Mouse (Mus musculus) liver, embryonic 12.5 days (tissue): ENCODE measurements around the gene Foxn3. TPM values are rescaled to one million over a fixed set of nuclear protein-coding genes. Genes with fewer than 3 reads are reported as not detected.

Experiments used
- ATAC-seq: fragments of 200-750 bp; cut with Nextera tagmentation; 2 replicates; pipeline ENCODE4 v1.8.0; 2017; ENCODE audit warnings: moderate number of reproducible peaks, mild to moderate bottlenecking, moderate library complexity
- H3K27ac ChIP-seq: fragments of 300-500 bp; sonication (generic); 2 replicates; pipeline ENCODE4 v1.5.1; 2016; ENCODE audit warnings: mild to moderate bottlenecking
- H3K27me3 ChIP-seq: fragments of 300-500 bp; sonication (generic); replicated peaks from 2 replicates; pipeline ENCODE4 v1.6.1; 2016; ENCODE audit warnings: mild to moderate bottlenecking, moderate library complexity
- H3K36me3 ChIP-seq: fragments of 300-500 bp; sonication (generic); 2 replicates; pipeline ENCODE4 v1.6.1; 2016; ENCODE audit warnings: mild to moderate bottlenecking, moderate library complexity
- H3K4me1 ChIP-seq: fragments of 300-500 bp; sonication (generic); 2 replicates; pipeline ENCODE4 v1.6.1; 2016
- H3K4me2 ChIP-seq: fragments of 300-500 bp; sonication (generic); 2 replicates; pipeline ENCODE4 v1.6.1; 2016; ENCODE audit warnings: mild to moderate bottlenecking, moderate library complexity
- H3K4me3 ChIP-seq: fragments of 300-500 bp; sonication (generic); 2 replicates; pipeline ENCODE4 v1.5.1; 2016; ENCODE audit warnings: mild to moderate bottlenecking, moderate library complexity
- H3K9ac ChIP-seq: fragments of 300-500 bp; sonication (generic); 2 replicates; pipeline ENCODE4 v1.6.1; 2016; ENCODE audit warnings: mild to moderate bottlenecking, moderate library complexity
- H3K9me3 ChIP-seq: fragments of 300-500 bp; sonication (generic); replicated peaks from 2 replicates; pipeline ENCODE4 v1.6.1; 2016; ENCODE audit warnings: mild to moderate bottlenecking, moderate library complexity
- WGBS: fragments of 180-500 bp; shearing (Covaris S2); methylation state at CpG from one replicate; pipeline ENCODE4 v1.1.7; 2016; ENCODE audit not compliant: insufficient replicate concordance; 5-methylcytosine and 5-hydroxymethylcytosine counted together
- polyA plus RNA-seq: library from polyadenylated mRNA; unstranded; fragments of >200 nt; fragmentation: Nextera tagmentation; extraction: Ambion mirVana; gene quantifications from 2 replicates; pipeline ENCODE4 v1.2.1, GENCODE M21; 2016

The Foxn3 gene
- 25.8 and 26.5 TPM in 2 replicates for polyA plus RNA-seq

DNA sequence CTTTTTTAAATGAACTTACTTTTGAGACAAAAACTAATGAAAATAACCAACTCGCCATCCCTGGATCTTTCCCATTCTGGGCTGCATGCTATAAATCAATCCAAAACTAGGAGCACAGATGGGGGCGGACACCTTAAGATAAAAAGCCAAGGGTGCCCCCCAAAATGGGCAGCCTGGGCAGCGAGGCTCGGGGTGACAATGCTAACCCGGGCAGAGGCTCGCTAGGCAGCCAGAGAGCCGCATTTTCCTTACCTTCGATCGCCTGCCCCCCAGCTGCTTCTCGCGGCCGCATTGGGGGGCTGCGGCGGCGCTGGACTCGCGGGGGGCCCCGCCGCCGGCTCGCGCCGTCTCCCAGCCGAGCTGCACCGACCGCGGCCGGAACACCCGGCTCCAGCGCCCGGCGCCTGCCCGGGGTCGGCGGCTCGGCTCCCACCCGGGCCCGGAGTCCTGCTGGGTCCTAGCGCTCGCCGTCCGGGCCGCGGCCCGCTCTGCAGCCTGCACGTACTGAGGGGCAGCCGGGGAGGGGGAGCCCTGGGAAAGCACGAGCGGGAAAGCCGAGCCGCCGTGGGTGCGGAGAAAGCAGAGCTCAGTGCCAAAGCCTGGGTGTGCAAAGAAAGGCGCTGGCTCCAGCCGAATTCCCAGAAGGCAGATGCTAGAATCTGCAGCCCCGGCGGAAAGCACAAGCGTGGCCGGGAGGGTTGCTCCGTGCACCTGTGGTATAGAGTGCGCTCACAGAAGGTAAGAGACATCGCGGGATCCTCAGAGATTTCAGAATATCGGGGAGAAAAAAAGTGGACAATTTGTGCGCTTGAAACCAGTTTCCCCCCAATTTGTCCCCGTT lies at the start of gene Foxn3:
TSS of gene Foxn3 (minus strand) at position 364 of the 841 bp plus-strand sequence.
- H3K36me3 ChIP-seq, result no peaks in the 10 kb centered on the region
- peak within 1 kb of the TSS; percentile 71 for H3K27ac ChIP-seq
- H3K4me3 ChIP-seq, result peak within 1 kb of the TSS; percentile 73
- H3K9ac ChIP-seq, result peak within 1 kb of the TSS; percentile 82
- H3K4me2 ChIP-seq, result peak within 1 kb of the TSS; percentile 82
- WGBS, result under 1% methylated on average over 66 of the region's 66 CpGs
- H3K9me3 ChIP-seq, result no peaks in the 10 kb centered on the region
- ATAC-seq, result peak; percentile 81
- H3K27me3 ChIP-seq, result 0 out of 2 replicates have a peak, but pooled peaks cover 4% of the 10 kb centered on the region
- H3K4me1 ChIP-seq, result peaks cover 46% of the 10 kb centered on the region

DNA sequence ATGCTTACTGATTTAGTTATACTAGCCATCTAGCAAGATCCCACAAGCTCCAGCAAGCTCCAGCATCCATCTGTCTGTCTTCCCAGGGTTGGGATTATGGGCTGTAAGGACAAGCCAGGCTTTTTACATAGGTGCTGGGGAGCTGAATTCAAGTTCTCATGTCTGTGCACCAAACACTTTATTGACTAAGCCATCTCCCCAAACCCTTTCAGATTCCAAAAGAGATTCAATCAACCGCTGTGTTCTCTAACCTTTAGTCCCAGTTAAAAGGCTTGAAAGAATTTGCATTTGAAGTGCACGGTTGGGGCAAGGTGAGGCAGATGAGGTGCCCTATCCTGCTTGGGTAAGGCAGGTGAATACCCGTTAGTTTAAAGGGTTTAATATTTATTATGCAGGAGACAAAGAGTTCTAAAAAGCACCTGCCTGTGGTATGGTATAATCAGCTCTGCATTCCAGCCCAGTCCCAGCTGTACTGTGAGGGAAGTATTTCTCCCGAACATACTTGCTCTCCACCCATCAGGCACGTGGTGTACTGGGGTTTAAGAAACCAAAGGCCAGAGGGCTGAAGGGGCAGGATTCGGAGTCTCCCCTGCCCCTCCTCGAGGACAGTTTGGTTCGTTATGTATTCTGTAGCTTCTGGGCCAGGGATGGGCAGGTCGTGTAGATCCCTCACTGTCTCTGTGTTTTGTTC lies 48.9 kb upstream of the Foxn3 start:
- Histone ChIP-seq H3K4me3 (no peak overlapping the region), H3K27ac (no peak overlapping the region), H3K4me2 (no peak overlapping the region), H3K9ac (no peak overlapping the region), H3K36me3 (no peaks in the 10 kb centered on the region), H3K9me3 (no peaks in the 10 kb centered on the region), H3K4me1 (no peaks in the 10 kb centered on the region), H3K27me3 (no peaks in the 10 kb centered on the region)
- ATAC-seq, result no peak
- WGBS, result 61% methylated on average over 9 of the region's 9 CpGs

DNA sequence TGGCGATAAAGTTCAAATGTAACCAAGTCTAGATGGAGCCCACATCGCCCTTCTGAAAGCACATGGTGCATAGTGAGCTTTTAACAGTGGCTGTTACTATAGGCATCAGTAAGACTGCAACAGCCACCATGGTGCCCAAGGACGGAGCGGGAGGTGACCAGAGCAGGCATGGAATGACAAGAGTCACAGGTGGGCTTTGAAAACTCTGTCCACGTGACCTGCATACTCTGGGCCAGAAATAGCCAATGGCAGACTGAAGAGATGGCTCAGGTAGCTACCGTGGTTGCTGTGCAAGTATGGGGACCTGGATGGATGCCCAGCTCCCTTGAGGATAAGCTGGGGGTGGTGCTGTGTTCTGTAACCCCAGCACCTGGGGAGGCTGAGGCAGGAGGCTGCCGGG lies 47.5 kb upstream of the Foxn3 start:
- Histone ChIP-seq H3K4me2 (no peak overlapping the region), H3K9ac (no peak overlapping the region), H3K4me3 (no peak overlapping the region), H3K4me1 (no peaks in the 10 kb centered on the region), H3K27ac (no peak overlapping the region), H3K36me3 (no peaks in the 10 kb centered on the region), H3K9me3 (no peaks in the 10 kb centered on the region), H3K27me3 (no peaks in the 10 kb centered on the region)
- WGBS, result 75% methylated on average over 7 of the region's 7 CpGs
- ATAC-seq, result no peak

DNA sequence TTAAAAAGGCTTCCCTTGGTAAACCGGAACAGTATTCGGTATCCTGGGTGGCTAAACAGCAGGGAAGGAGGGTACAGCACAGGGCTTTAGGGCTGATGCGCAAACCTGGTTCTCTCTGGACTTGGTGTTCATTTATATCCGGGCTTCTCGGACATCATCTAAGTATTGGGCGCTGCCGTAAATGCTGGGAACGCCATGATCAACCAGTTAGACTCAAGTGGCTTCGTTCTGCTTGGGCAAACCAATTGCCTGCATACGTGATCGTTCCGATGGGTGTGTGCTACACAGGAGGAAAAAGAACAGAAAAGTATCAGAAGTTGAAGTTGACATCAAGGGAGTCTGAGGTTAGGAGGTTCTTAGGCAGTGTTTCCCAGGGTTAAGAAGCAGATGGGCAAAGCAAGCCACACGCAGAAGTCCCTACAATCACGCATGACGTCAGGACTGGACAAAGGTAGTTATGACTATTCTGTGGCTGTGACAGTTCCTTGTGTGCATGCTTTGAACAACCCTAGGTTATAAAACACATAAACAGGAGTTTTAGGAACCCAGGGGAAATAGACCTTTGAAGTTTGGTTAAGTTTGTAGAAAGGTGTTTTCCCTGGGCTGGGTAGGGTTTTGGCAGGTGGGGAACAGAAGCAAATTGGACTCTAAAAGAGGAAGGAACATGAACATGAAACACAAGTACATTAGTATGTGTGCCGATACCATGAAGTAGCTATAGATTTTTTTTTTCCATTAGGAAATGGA lies 46.9 kb upstream of the Foxn3 start:
- H3K4me1 ChIP-seq, result no peaks in the 10 kb centered on the region
- 82% methylated on average over 16 of the region's 16 CpGs for WGBS
- no peaks in the 10 kb centered on the region for H3K36me3 ChIP-seq
- no peak overlapping the region for H3K9ac ChIP-seq
- no peaks in the 10 kb centered on the region for H3K9me3 ChIP-seq
- no peak overlapping the region for H3K27ac ChIP-seq
- H3K4me3 ChIP-seq, result no peak overlapping the region
- H3K4me2 ChIP-seq, result no peak overlapping the region
- no peaks in the 10 kb centered on the region for H3K27me3 ChIP-seq
- ATAC-seq, result no peak

DNA sequence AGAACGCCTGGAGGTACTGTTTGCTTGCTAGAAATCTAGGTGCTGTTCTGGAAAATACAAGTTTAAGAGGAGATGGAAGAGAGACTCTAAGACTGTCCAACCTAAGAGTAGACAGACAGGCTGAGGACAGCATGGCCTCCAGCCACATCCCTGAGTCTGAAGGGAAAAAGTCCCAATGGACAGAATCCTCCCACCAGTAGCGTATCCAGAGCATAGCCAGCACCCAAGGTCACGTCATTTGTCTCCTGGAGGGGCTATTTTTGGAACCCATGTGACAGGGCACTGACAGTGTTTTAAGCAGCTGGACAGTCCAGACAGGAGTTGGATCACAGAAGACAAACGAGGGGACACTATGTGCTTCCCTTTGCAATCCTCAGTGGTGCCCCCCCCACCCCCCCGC lies 46.3 kb upstream of the Foxn3 start:
- H3K4me3 ChIP-seq, result no peak overlapping the region
- 61% methylated on average over 5 of the region's 5 CpGs for WGBS
- ATAC-seq, result no peak
- no peak overlapping the region for H3K4me2 ChIP-seq
- no peaks in the 10 kb centered on the region for H3K4me1 ChIP-seq
- no peak overlapping the region for H3K9ac ChIP-seq
- no peaks in the 10 kb centered on the region for H3K27me3 ChIP-seq
- no peaks in the 10 kb centered on the region for H3K36me3 ChIP-seq
- H3K9me3 ChIP-seq, result no peaks in the 10 kb centered on the region
- H3K27ac ChIP-seq, result no peak overlapping the region

DNA sequence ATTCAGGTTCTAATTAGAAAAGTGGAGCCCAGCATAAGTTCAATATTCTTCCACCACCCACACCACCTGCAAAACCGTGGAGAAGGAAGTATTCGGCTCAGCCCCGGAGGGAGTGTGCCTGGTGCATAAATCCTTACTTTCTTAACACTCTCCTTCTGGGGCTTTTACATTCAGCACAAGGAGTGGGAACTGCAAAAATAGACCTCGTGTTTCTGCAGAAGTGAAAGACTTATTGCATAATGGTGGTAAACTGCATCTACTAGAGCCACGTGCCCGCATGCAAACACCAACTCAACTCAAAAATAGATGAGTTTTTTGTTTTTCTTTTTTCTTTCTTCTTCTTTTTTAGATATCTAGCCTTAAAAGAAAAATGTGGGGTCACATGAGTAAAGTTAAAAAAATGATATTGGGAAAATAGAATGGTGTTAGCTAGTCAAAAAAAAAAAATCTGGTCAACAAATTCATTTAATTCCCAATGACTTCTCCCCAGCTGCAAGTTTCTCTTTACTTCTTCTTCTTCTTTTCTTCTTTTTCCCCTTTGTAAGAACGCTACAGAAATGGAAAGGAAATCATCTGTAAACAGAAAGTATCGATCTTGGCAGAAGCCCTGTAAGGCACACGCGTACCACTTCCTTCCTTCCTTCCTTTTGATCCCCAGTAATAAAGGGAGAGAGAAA lies 45.0 kb upstream of the Foxn3 start:
- no peaks in the 10 kb centered on the region for H3K9me3 ChIP-seq
- no peaks in the 10 kb centered on the region for H3K27me3 ChIP-seq
- no peak for ATAC-seq
- H3K4me3 ChIP-seq, result no peak overlapping the region
- 37% methylated on average over 10 of the region's 10 CpGs for WGBS
- no peak overlapping the region for H3K27ac ChIP-seq
- no peaks in the 10 kb centered on the region for H3K36me3 ChIP-seq
- no peaks in the 10 kb centered on the region for H3K4me1 ChIP-seq
- no peak overlapping the region for H3K4me2 ChIP-seq
- H3K9ac ChIP-seq, result no peak overlapping the region

DNA sequence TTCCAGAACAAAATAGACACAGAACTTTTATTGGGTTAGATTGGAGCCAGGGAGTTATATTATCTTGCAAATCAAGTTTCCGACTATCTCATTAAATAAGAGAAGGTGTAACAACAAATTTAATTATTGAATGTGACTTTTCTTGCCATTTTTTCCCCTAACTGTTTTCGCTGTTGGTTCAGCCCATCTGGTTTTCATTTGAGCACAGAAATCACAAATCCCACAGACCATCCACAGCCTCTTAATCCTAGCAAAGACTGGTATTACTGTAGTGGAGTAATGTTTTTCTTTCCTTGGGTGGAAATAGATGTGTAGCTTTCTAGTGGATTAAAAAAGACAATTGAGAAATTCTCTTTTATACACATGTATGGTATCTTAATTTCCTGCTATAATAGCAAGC lies 40.0 kb upstream of the Foxn3 start:
- Histone ChIP-seq H3K27me3 (no peaks in the 10 kb centered on the region), H3K9ac (no peak overlapping the region), H3K36me3 (no peaks in the 10 kb centered on the region), H3K9me3 (no peaks in the 10 kb centered on the region), H3K4me3 (no peak overlapping the region), H3K4me2 (no peak overlapping the region), H3K27ac (no peak overlapping the region), H3K4me1 (no peaks in the 10 kb centered on the region)
- no peak for ATAC-seq
- 77% methylated on average over 2 of the region's 2 CpGs for WGBS

DNA sequence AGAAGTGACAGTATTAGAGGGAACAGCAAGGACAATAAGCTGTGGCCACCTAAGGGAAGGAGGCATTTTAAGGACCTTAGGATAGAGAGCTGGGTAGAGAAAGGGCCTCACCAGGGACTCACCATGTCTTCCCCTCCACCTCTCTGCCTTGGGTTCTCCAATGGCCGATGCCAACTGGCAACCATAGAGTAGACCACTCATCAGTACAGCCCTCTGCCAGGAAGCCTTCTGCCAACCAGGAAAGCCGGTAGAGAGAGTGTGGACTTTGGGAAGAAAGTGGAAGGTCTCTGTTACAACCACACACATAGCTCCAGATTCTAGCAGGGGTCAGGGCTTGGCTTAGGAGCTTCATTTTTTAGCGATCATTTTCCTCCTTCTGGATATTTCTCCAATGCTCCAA lies 38.5 kb upstream of the Foxn3 start:
- Histone ChIP-seq H3K4me3 (no peak overlapping the region), H3K9ac (no peak overlapping the region), H3K9me3 (no peaks in the 10 kb centered on the region), H3K4me2 (no peak overlapping the region), H3K36me3 (no peaks in the 10 kb centered on the region), H3K27me3 (no peaks in the 10 kb centered on the region), H3K27ac (no peak overlapping the region), H3K4me1 (no peaks in the 10 kb centered on the region)
- no peak for ATAC-seq
- WGBS, result 84% methylated on average over 3 of the region's 3 CpGs

DNA sequence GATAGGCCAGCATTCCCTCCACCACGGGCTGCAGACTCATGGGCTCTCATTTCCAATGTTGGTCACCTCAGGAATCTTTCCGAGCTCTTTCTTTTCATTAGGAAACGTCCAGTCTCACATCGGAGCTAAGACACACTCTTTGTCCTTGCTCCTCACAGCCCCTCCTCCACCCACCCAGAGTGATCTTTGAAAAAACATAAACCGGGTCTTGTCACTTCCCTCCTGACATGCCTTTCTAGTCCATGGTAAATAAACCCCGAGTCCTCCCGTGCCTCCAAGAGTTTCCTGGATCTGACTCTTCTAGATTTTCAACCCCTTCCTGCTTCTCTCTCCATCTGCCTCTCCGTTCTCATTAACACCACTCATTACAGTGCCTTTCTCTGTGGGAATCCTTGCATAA lies 38.0 kb upstream of the Foxn3 start:
- ATAC-seq, result no peak
- no peaks in the 10 kb centered on the region for H3K4me1 ChIP-seq
- no peak overlapping the region for H3K27ac ChIP-seq
- WGBS, result 29% methylated on average over 8 of the region's 8 CpGs
- no peaks in the 10 kb centered on the region for H3K36me3 ChIP-seq
- no peak overlapping the region for H3K4me3 ChIP-seq
- no peak overlapping the region for H3K9ac ChIP-seq
- H3K9me3 ChIP-seq, result no peaks in the 10 kb centered on the region
- H3K27me3 ChIP-seq, result no peaks in the 10 kb centered on the region
- no peak overlapping the region for H3K4me2 ChIP-seq

DNA sequence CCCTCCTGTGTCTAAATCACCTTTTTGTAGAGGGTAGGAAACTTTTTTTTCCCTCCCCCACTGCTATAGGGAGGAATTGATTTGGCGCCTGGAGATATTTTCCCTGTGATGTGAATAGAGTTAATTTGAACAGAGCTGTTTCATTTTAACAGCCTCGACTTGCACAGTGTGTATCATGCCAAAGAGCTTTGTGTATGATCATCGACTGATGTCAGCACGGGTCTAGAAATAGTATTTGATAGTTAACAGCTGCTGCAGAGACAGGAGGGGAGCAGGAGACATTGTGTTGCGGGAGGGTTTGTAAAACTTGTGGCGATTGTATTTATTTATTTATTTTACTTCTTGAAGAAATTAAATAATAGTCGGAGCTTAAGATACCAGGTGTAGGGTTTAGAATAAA lies 36.2 kb upstream of the Foxn3 start:
- ATAC-seq, result no peak
- WGBS, result 73% methylated on average over 7 of the region's 7 CpGs
- no peaks in the 10 kb centered on the region for H3K4me1 ChIP-seq
- H3K27me3 ChIP-seq, result no peaks in the 10 kb centered on the region
- H3K36me3 ChIP-seq, result no peaks in the 10 kb centered on the region
- no peak overlapping the region for H3K4me3 ChIP-seq
- H3K9ac ChIP-seq, result no peak overlapping the region
- H3K27ac ChIP-seq, result no peak overlapping the region
- H3K4me2 ChIP-seq, result no peak overlapping the region
- H3K9me3 ChIP-seq, result no peaks in the 10 kb centered on the region

DNA sequence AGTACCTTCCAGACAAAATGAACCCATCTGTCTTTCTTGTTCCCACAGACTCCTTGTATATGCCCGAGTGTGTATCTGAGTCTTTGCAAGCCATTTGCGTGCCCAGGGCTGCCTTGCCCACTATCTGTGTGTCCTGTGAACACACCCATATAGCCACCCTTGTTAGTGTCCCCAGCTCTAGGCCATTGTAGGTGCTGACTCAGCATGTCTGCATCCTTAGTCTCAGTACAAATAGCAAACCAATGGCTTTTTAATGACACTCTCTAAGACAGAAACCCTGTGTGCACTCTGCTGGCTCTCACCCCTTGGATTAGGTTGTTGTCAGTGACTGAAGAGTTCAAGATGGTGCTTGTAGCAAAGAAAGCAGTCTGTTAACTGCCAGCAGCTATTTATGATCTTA lies 33.0 kb upstream of the Foxn3 start:
- ATAC-seq, result no peak
- Histone ChIP-seq H3K27me3 (no peaks in the 10 kb centered on the region), H3K9me3 (no peaks in the 10 kb centered on the region), H3K36me3 (no peaks in the 10 kb centered on the region), H3K4me1 (no peaks in the 10 kb centered on the region), H3K27ac (no peak overlapping the region), H3K4me2 (no peak overlapping the region), H3K9ac (no peak overlapping the region), H3K4me3 (no peak overlapping the region)
- 68% methylated on average over 2 of the region's 2 CpGs for WGBS
